Mouse (Mus musculus) C2C12 (cell line): Measurements from ENCODE around the gene Zbtb46. TPM values are rescaled to one million over a fixed set of nuclear protein-coding genes. Genes with fewer than 3 reads are reported as not detected.

Experiments
- H3K27me3 ChIP-seq: one replicate; pipeline ENCODE4 v1.6.1; 2011; ENCODE audit not compliant: control insufficient read depth, insufficient read depth, insufficient read length
- H3K36me3 ChIP-seq: one replicate; pipeline ENCODE4 v1.6.1; 2011; ENCODE audit not compliant: control insufficient read depth, insufficient read depth
- H3K4me3 ChIP-seq: one replicate; pipeline ENCODE4 v1.5.1; 2011; ENCODE audit warnings: mild to moderate bottlenecking, control low read depth; ENCODE audit not compliant: poor library complexity, insufficient read depth, severe bottlenecking
- H3K79me2 ChIP-seq: one replicate; pipeline ENCODE4 v1.6.1; 2011; ENCODE audit not compliant: control insufficient read depth, insufficient read depth
- H3K79me3 ChIP-seq: one replicate; pipeline ENCODE4 v1.6.1; 2011; ENCODE audit warnings: low read depth, control low read depth
- H3ac ChIP-seq: one replicate; pipeline ENCODE3; 2011; ENCODE audit warnings: low read depth; ENCODE audit not compliant: control insufficient read depth, insufficient read length
- CEBPB ChIP-seq: IDR thresholded peaks from one replicate; pipeline ENCODE4 v1.6.1; 2011; ENCODE audit warnings: low read depth, mild to moderate bottlenecking, control low read depth, moderate library complexity
- CTCF ChIP-seq: IDR thresholded peaks from one replicate; pipeline ENCODE4 v1.5.1; 2011; ENCODE audit not compliant: control insufficient read depth, insufficient read depth, insufficient read length
- FOSL1 ChIP-seq: IDR thresholded peaks from one replicate; pipeline ENCODE4 v1.8.0; 2011; ENCODE audit warnings: mild to moderate bottlenecking, low read length; ENCODE audit not compliant: poor library complexity, insufficient read depth, severe bottlenecking
- MAX ChIP-seq: IDR thresholded peaks from one replicate; pipeline ENCODE4 v1.6.1; 2011; ENCODE audit warnings: mild to moderate bottlenecking, control low read depth
- MYOD1 ChIP-seq: IDR thresholded peaks from one replicate; pipeline ENCODE4 v1.6.1; 2011; ENCODE audit warnings: low read depth; ENCODE audit not compliant: control insufficient read depth, insufficient read length
- MYOG ChIP-seq: IDR thresholded peaks from one replicate; pipeline ENCODE4 v1.6.1; 2011; ENCODE audit not compliant: control insufficient read depth, insufficient read length; ENCODE audit errors: extremely low read depth
- USF1 ChIP-seq: IDR thresholded peaks from one replicate; pipeline ENCODE4 v1.6.1; 2011; ENCODE audit warnings: low read depth, mild to moderate bottlenecking, control low read depth, moderate library complexity
- polyA plus RNA-seq: library from polyadenylated mRNA; unstranded; fragments of >200 nt; fragmentation: generic; extraction: Trizol; gene quantifications from one replicate; pipeline ENCODE4 v1.2.1, GENCODE M21; 2012; ENCODE audit warnings: missing spikeins

The Zbtb46 gene
- polyA plus RNA-seq, 1 experiment, result 0.68 TPM

DNA sequence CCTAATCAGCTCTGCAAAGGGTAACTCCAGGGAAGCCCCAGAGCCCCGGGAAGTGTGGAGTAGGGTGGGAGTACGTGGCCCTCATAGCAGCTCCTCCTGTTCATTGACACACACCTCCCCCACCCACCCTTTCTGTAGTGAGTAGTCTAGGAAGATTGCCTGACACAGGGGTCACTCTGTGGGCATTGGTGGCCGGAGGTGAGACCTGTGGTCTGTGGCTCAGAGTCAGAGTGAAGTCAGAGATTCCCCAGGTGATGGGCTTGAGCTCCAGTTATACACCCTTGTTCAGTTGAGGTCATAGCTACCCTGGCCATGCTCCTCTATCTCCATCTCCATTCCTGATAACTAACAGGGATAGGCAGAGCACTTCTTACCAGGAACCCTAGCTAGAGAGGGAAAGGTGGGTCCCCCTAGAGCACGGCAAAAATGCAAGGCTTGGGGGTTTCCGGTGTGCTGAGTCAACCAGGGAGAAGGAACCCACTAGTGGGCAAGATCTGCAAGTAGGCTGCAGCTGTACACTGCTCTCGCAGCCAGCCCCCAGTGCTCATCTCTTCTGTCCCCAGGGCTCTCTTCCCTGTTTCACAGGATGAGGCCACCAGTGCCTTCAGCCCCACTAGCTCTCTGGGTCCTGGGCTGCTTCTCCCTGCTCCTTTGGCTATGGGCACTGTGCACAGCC is 77.5 kb downstream of the Zbtb46 start:
- H3K79me2 ChIP-seq, result peaks cover 20% of the 10 kb centered on the region
- no peak overlapping the region for H3ac ChIP-seq
- TF ChIP-seq USF1 (no peak), MYOD1 (no peak), MYOG (no peak), CEBPB (no peak), CTCF (no peak), FOSL1 (no peak), MAX (no peak)
- no peak overlapping the region for H3K4me3 ChIP-seq
- H3K36me3 ChIP-seq, result peaks cover 41% of the 10 kb centered on the region
- H3K27me3 ChIP-seq, result no peaks in the 10 kb centered on the region
- peaks cover 6% of the 10 kb centered on the region for H3K79me3 ChIP-seq

GRCm38 (mm10) chr2:181381107-181381506 is 78.1 kb downstream of the Zbtb46 start:
- H3K27me3 ChIP-seq, result no peaks in the 10 kb centered on the region
- H3K79me2 ChIP-seq, result peaks cover 27% of the 10 kb centered on the region
- no peak overlapping the region for H3ac ChIP-seq
- TF ChIP-seq MAX, result no peak
- TF ChIP-seq MYOD1, result no peak
- TF ChIP-seq FOSL1, result no peak
- H3K36me3 ChIP-seq, result peaks cover 34% of the 10 kb centered on the region
- H3K79me3 ChIP-seq, result peaks cover 11% of the 10 kb centered on the region
- no peak overlapping the region for H3K4me3 ChIP-seq

DNA sequence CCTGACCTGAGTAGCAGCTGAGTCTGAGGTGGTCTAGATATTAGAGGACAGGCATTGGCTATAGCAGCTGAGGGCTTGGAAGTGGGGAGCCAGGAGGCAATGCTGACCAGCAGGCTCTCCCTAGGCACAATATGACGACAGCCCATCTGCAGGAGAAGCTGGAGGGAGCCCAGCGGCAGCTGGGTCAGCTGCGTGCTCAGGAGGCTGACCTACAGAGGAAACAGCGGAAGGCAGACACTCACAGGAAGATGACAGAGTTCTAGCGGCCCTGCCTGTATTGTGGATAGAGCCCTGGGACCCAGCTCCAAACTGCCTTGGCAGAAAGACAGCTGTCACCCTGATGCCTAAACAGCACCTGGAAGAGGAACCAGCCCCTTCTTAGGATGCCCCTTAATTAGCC is 79.0 kb downstream of the Zbtb46 start:
- TF ChIP-seq FOSL1 (no peak), USF1 (no peak), MAX (no peak)
- no peak overlapping the region for H3K4me3 ChIP-seq
- peaks cover 35% of the 10 kb centered on the region for H3K79me2 ChIP-seq
- H3K27me3 ChIP-seq, result no peaks in the 10 kb centered on the region
- peaks cover 34% of the 10 kb centered on the region for H3K36me3 ChIP-seq
- no peak overlapping the region for H3ac ChIP-seq
- peaks cover 17% of the 10 kb centered on the region for H3K79me3 ChIP-seq

GRCm38 (mm10) chr2:181379778-181380177 is 79.4 kb downstream of the Zbtb46 start, which contains the start of gene Lime1:
Gene Lime1 (plus strand): TSS chr2:181380078.
- Histone ChIP-seq H3K79me3 (peaks cover 22% of the 10 kb centered on the region), H3ac (no peak within 1 kb of the TSS), H3K27me3 (no peaks in the 10 kb centered on the region), H3K4me3 (no peak within 1 kb of the TSS), H3K36me3 (peaks cover 34% of the 10 kb centered on the region), H3K79me2 (peaks cover 40% of the 10 kb centered on the region)
- TF ChIP-seq CTCF (no peak), MAX (no peak), MYOG (no peak), MYOD1 (no peak), FOSL1 (no peak), USF1 (no peak), CEBPB (no peak)

GRCm38 (mm10) chr2:181378701-181379100 is 80.5 kb downstream of the Zbtb46 start:
- peaks cover 30% of the 10 kb centered on the region for H3K79me3 ChIP-seq
- peaks cover 51% of the 10 kb centered on the region for H3K79me2 ChIP-seq
- no peaks in the 10 kb centered on the region for H3K27me3 ChIP-seq
- TF ChIP-seq USF1, result no peak
- TF ChIP-seq CEBPB, result no peak
- TF ChIP-seq MAX, result no peak
- no peak for TF ChIP-seq MYOD1
- TF ChIP-seq FOSL1, result no peak
- TF ChIP-seq MYOG, result no peak
- TF ChIP-seq CTCF, result no peak
- no peak overlapping the region for H3ac ChIP-seq
- H3K36me3 ChIP-seq, result peaks cover 34% of the 10 kb centered on the region
- H3K4me3 ChIP-seq, result no peak overlapping the region

DNA sequence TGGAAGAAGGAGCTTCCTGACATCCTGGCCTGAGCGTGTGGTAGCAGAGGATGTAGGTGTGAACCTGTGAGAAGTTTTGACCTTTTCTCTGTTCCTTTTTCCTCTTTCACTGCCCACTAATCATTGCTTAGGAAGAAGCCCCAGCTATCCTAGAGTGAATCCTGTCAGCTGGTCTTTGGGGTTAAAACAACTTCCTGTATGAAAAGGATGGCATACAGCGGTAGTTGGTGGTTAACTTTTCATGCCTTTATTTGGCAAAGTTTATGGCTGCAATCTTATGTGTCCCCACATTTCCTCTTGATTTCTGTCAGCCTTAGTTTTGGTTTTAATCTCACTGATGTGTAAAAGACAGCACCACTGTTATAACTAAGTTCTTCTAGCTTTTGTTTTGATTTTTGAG is 82.0 kb downstream of the Zbtb46 start:
- peaks cover 39% of the 10 kb centered on the region for H3K79me3 ChIP-seq
- no peaks in the 10 kb centered on the region for H3K27me3 ChIP-seq
- TF ChIP-seq MAX (no peak), USF1 (no peak)
- no peak overlapping the region for H3ac ChIP-seq
- peaks cover 26% of the 10 kb centered on the region for H3K36me3 ChIP-seq
- peaks cover 65% of the 10 kb centered on the region for H3K79me2 ChIP-seq
- H3K4me3 ChIP-seq, result no peak overlapping the region
